ENCODE assay signal across 9 mouse cellular contexts in genomic region chr12:40133194-40133572, GRCm38 (mm10). TPM values are rescaled to one million over a fixed set of nuclear protein-coding genes. Genes with fewer than 3 reads are reported as not detected.
DNase-seq lines count a peak whose midpoint lies in the region; ATAC-seq and TF ChIP-seq lines count a peak whose summit lies in the region.
"Had no signal": no experiment of that assay in that cellular context is flagged by ENCODE, and none has a peak within 500 bp of the region (broad histone marks: within the 10 kb centered on the region; RNA-seq: fewer than 3 reads in every experiment).

No protein-coding gene starts in this region.

- peak overlapping the region; percentile 76 for H3K4me2 ChIP-seq in kidney, postnatal 0 days (ENCODE audit: low read length)
- peak overlapping the region; percentile 84 for H3K4me2 ChIP-seq in neural tube, embryonic 12.5 days (replicated peaks)

- DNase-seq in kidney, postnatal 0 days (ENCODE audit: low spot score) = no peak
- no peak for DNase-seq in kidney, adult 11 months
- DNase-seq in forebrain, embryonic 10.5 days (ENCODE audit: extremely low spot score, low spot score) = no peak
- no peak for DNase-seq in limb, embryonic 10.5 days (ENCODE audit: low spot score)
- no peak for DNase-seq in left cerebral cortex, postnatal 36 days (ENCODE audit: low spot score in 2 of 2)
- DNase-seq in cerebellum, adult 2 months = no peak
- DNase-seq: right cerebral cortex, adult 18-20 months had no signal

- no peak overlapping the region for H3K27ac ChIP-seq in kidney, postnatal 0 days
- no peak overlapping the region for H3K27ac ChIP-seq in forebrain, embryonic 10.5 days
- H3K27ac ChIP-seq in limb, embryonic 10.5 days = no peak overlapping the region
- H3K27ac ChIP-seq in neural tube, embryonic 12.5 days = no peak overlapping the region
- no peak overlapping the region for H3K27ac ChIP-seq in cerebellum, adult 2 months (ENCODE audit: insufficient read depth, low read length)

- intact Hi-C loops in left cerebral cortex, postnatal 36 days (cut with DNase I) = no loop called here

- no peak for TF ChIP-seq CTCF in kidney, postnatal 0 days (IDR thresholded peaks at IDR 0.05; ENCODE audit: low read depth)
- no peak for TF ChIP-seq CTCF in cerebellum, adult 2 months (IDR thresholded peaks at IDR 0.05; ENCODE audit: borderline replicate concordance, insufficient read depth, low read depth, low read length)

- H3K36me3 ChIP-seq in kidney, postnatal 0 days (ENCODE audit: insufficient read depth, low read length) = no peaks in the 10 kb centered on the region
- no peaks in the 10 kb centered on the region for H3K36me3 ChIP-seq in forebrain, embryonic 10.5 days (replicated peaks)
- H3K36me3 ChIP-seq in limb, embryonic 10.5 days = no peaks in the 10 kb centered on the region
- H3K36me3 ChIP-seq in neural tube, embryonic 12.5 days = no peaks in the 10 kb centered on the region

- no peaks in the 10 kb centered on the region for H3K4me1 ChIP-seq in kidney, postnatal 0 days (replicated peaks; ENCODE audit: insufficient read depth, low read length)
- peaks cover 15% of the 10 kb centered on the region for H3K4me1 ChIP-seq in forebrain, embryonic 10.5 days
- peaks cover 13% of the 10 kb centered on the region for H3K4me1 ChIP-seq in limb, embryonic 10.5 days
- peaks cover 12% of the 10 kb centered on the region for H3K4me1 ChIP-seq in neural tube, embryonic 12.5 days
- no peaks in the 10 kb centered on the region; the same call in 1 of the 2 replicates for H3K4me1 ChIP-seq in cerebellum, adult 2 months (ENCODE audit: control insufficient read depth, insufficient read depth, low read length)

- H3K9ac ChIP-seq in kidney, postnatal 0 days (ENCODE audit: low read depth, low read length) = 0 out of 2 replicates have a peak overlapping the region, but pooled peaks have one; percentile 47
- no peak overlapping the region for H3K9ac ChIP-seq in neural tube, embryonic 12.5 days

- no peak for TF ChIP-seq POLR2A in cerebellum, adult 2 months (IDR thresholded peaks at IDR 0.05; ENCODE audit: borderline replicate concordance, insufficient read depth, low read length)

- peak overlapping the region; percentile 44 for H3K4me3 ChIP-seq in kidney, postnatal 0 days (replicated peaks; ENCODE audit: low read depth, low read length)
- peak overlapping the region; percentile 55 for H3K4me3 ChIP-seq in forebrain, embryonic 10.5 days
- peak overlapping the region; percentile 54 for H3K4me3 ChIP-seq in limb, embryonic 10.5 days
- H3K4me3 ChIP-seq in neural tube, embryonic 12.5 days = peak overlapping the region; percentile 35
- no peak overlapping the region for H3K4me3 ChIP-seq in cerebellum, adult 2 months (replicated peaks; ENCODE audit: insufficient read depth, low read depth, low read length)

- no peak for ATAC-seq in kidney, postnatal 0 days (replicated peaks; ENCODE audit: low FRiP score, low read depth)
- ATAC-seq in neural tube, embryonic 12.5 days (ENCODE audit: low FRiP score, low read depth) = no peak
- ATAC-seq in cerebellum, adult (ENCODE audit: insufficient number of reproducible peaks, low FRiP score, low TSS enrichment) = no peak

- WGBS in kidney, postnatal 0 days = 17% methylated on average over 10 of the region's 10 CpGs
- 15% methylated on average over 10 of the region's 10 CpGs for WGBS in forebrain, embryonic 10.5 days
- WGBS in limb, embryonic 10.5 days = 21% methylated on average over 10 of the region's 10 CpGs
- 22% methylated on average over 10 of the region's 10 CpGs for WGBS in neural tube, embryonic 12.5 days
- 18% methylated on average over 10 of the region's 10 CpGs for WGBS in cerebellum, adult 2 months

- H3K9me3 ChIP-seq in kidney, postnatal 0 days (replicated peaks; ENCODE audit: low read length) = no peaks in the 10 kb centered on the region
- H3K9me3 ChIP-seq in forebrain, embryonic 10.5 days = no peaks in the 10 kb centered on the region
- H3K9me3 ChIP-seq in limb, embryonic 10.5 days (replicated peaks) = no peaks in the 10 kb centered on the region
- no peaks in the 10 kb centered on the region for H3K9me3 ChIP-seq in neural tube, embryonic 12.5 days

- H3K27me3 ChIP-seq in kidney, postnatal 0 days (ENCODE audit: insufficient read depth, low read length) = no peaks in the 10 kb centered on the region
- peaks cover 44% of the 10 kb centered on the region for H3K27me3 ChIP-seq in forebrain, embryonic 10.5 days (ENCODE audit: poor library complexity, severe bottlenecking)
- H3K27me3 ChIP-seq in limb, embryonic 10.5 days (ENCODE audit: low read depth, poor library complexity, severe bottlenecking) = peaks cover 51% of the 10 kb centered on the region
- peaks cover 22% of the 10 kb centered on the region for H3K27me3 ChIP-seq in neural tube, embryonic 12.5 days (replicated peaks)
- peaks cover 3% of the 10 kb centered on the region; the same call in 1 of the 2 replicates for H3K27me3 ChIP-seq in cerebellum, adult 2 months (ENCODE audit: control insufficient read depth, insufficient read depth, low read length)

RNA-seq across cellular contexts. Expression of gene Scin, which starts 0.8 kb away (rescaled TPM):
- 56.9 and 60.9 TPM in 2 replicates for polyA plus RNA-seq in kidney, postnatal 0 days (2015; fragmentation: Nextera tagmentation; extraction: Ambion mirVana)
- not detected in 2 replicates for polyA plus RNA-seq in forebrain, embryonic 10.5 days (2016; fragmentation: Nextera tagmentation; extraction: Ambion mirVana)
- 0.09 TPM in 1 of 2 replicates, not detected in the other for polyA plus RNA-seq in limb, embryonic 10.5 days (2016; fragmentation: Nextera tagmentation; extraction: Ambion mirVana)
- polyA plus RNA-seq in neural tube, embryonic 12.5 days (2016; fragmentation: Nextera tagmentation; extraction: Ambion mirVana) = 0.29 and 0.82 TPM in 2 replicates
- total RNA-seq in left cerebral cortex, postnatal 36 days (2021) = under 1 TPM in 1 of 2 experiments, not detected in 1; 0.10 TPM
- polyA plus RNA-seq in cerebellum, adult 2 months (2012; rRNA removed) = 0.25 and 0.35 TPM in 2 replicates

Comparison
In these comparisons a context has a peak if more than half of its experiments do, and no peak if none do; other contexts are left out.
1. RNA of gene Scin, which starts 0.8 kb away (polyA plus RNA-seq): 56.9 to 60.9 TPM in kidney, postnatal 0 days; 0.29 to 0.82 TPM in neural tube, embryonic 12.5 days, 0.25 to 0.35 TPM in cerebellum, adult 2 months, 0.09 TPM in limb, embryonic 10.5 days and not detected in forebrain, embryonic 10.5 days; every median in the first group is over 10 times any median in the second.